Mouse (Mus musculus) kidney, embryonic 14.5 days (tissue): ENCODE results near the gene Slc7a1. TPM values are rescaled to one million over a fixed set of nuclear protein-coding genes. Genes with fewer than 3 reads are reported as not detected.

Experiments used
- ATAC-seq: fragments of 200-750 bp; cut with Nextera tagmentation; 2 replicates; pipeline ENCODE4 v1.8.0; 2017; ENCODE audit warnings: moderate number of reproducible peaks, mild to moderate bottlenecking, moderate TSS enrichment, moderate library complexity; ENCODE audit not compliant: low FRiP score, low TSS enrichment
- H3K27ac ChIP-seq: fragments of 300-500 bp; sonication (generic); 2 replicates; pipeline ENCODE4 v1.5.1; 2014; ENCODE audit warnings: low read depth, mild to moderate bottlenecking, low read length, moderate library complexity, mixed read lengths
- H3K27me3 ChIP-seq: fragments of 300-500 bp; sonication (generic); 2 replicates; pipeline ENCODE4 v1.6.1; 2014; ENCODE audit warnings: mild to moderate bottlenecking, low read length; ENCODE audit not compliant: control insufficient read depth, insufficient read depth
- H3K36me3 ChIP-seq: fragments of 300-500 bp; sonication (generic); 2 replicates; pipeline ENCODE4 v1.6.1; 2014; ENCODE audit warnings: low read length, mixed read lengths; ENCODE audit not compliant: control insufficient read depth, insufficient read depth
- H3K4me1 ChIP-seq: fragments of 300-500 bp; sonication (generic); 2 replicates; pipeline ENCODE4 v1.6.1; 2014; ENCODE audit warnings: low read length, mixed read lengths; ENCODE audit not compliant: control insufficient read depth, insufficient read depth
- H3K4me2 ChIP-seq: fragments of 300-500 bp; sonication (generic); replicated peaks from 2 replicates; pipeline ENCODE4 v1.6.1; 2014; ENCODE audit warnings: low read depth, mild to moderate bottlenecking, low read length
- H3K4me3 ChIP-seq: fragments of 300-500 bp; sonication (generic); 2 replicates; pipeline ENCODE4 v1.5.1; 2014; ENCODE audit warnings: mild to moderate bottlenecking, low read length
- H3K9ac ChIP-seq: fragments of 300-500 bp; sonication (generic); 2 replicates; pipeline ENCODE4 v1.6.1; 2014; ENCODE audit warnings: low read depth, mild to moderate bottlenecking, low read length, moderate library complexity
- H3K9me3 ChIP-seq: fragments of 300-500 bp; sonication (generic); 2 replicates; pipeline ENCODE4 v1.6.1; 2016; ENCODE audit warnings: low read length; ENCODE audit not compliant: control insufficient read depth
- WGBS: fragments of 180-500 bp; shearing (Covaris S2); extraction: QIAGEN DNeasy Blood & Tissue Kit; methylation state at CpG from one replicate; pipeline ENCODE4 v1.1.7; 2014; 5-methylcytosine and 5-hydroxymethylcytosine counted together
- polyA plus RNA-seq: library from polyadenylated mRNA; unstranded; fragments of >200 nt; fragmentation: Nextera tagmentation; extraction: Ambion mirVana; gene quantifications from 2 replicates; pipeline ENCODE4 v1.2.1, GENCODE M21; 2014

The Slc7a1 gene
- polyA plus RNA-seq, 1 experiment from 2014 or later = 36.8 TPM

GRCm38 (mm10) chr5:148398766-148399659, 691 bp downstream of the Slc7a1 start:
- peaks cover 8% of the 10 kb centered on the region; the same call in 1 of the 2 replicates for H3K4me1 ChIP-seq
- H3K9me3 ChIP-seq = no peaks in the 10 kb centered on the region
- peak overlapping the region; percentile 48; the same call in 1 of the 2 replicates for H3K27ac ChIP-seq
- ATAC-seq = peak; percentile 67
- peak overlapping the region; percentile 95 for H3K4me2 ChIP-seq
- 2% methylated on average over 58 of the region's 58 CpGs for WGBS
- peak overlapping the region; percentile 90 for H3K4me3 ChIP-seq
- H3K9ac ChIP-seq = peak overlapping the region; percentile 74
- 0 out of 2 replicates have a peak, but pooled peaks cover 3% of the 10 kb centered on the region for H3K36me3 ChIP-seq
- no peaks in the 10 kb centered on the region for H3K27me3 ChIP-seq

- WGBS = 62% methylated on average over 6 of the region's 6 CpGs
- 0 out of 2 replicates have a peak, but pooled peaks cover 3% of the 10 kb centered on the region for H3K36me3 ChIP-seq
- no peaks in the 10 kb centered on the region for H3K9me3 ChIP-seq
- no peak overlapping the region for H3K9ac ChIP-seq
- no peaks in the 10 kb centered on the region for H3K27me3 ChIP-seq
- peaks cover 8% of the 10 kb centered on the region; the same call in 1 of the 2 replicates for H3K4me1 ChIP-seq
- no peak for ATAC-seq
- peak overlapping the region; percentile 90 for H3K4me3 ChIP-seq
- peak overlapping the region; percentile 95 for H3K4me2 ChIP-seq
- no peak overlapping the region for H3K27ac ChIP-seq
These were observed 1.3 kb downstream of the Slc7a1 start for GRCm38 (mm10) chr5:148398451-148398765.

- no peak overlapping the region for H3K27ac ChIP-seq
- no peaks in the 10 kb centered on the region for H3K27me3 ChIP-seq
- no peak for ATAC-seq
- H3K4me3 ChIP-seq = no peak overlapping the region
- peaks cover 8% of the 10 kb centered on the region; the same call in 1 of the 2 replicates for H3K4me1 ChIP-seq
- 0 out of 2 replicates have a peak, but pooled peaks cover 3% of the 10 kb centered on the region for H3K36me3 ChIP-seq
- no peak overlapping the region for H3K9ac ChIP-seq
- no peaks in the 10 kb centered on the region for H3K9me3 ChIP-seq
- WGBS = 76% methylated on average over 5 of the region's 5 CpGs
- no peak overlapping the region; the same call in 1 of the 2 replicates for H3K4me2 ChIP-seq
These were observed 1.8 kb downstream of the Slc7a1 start for GRCm38 (mm10) chr5:148397911-148398310.

- no peak overlapping the region for H3K9ac ChIP-seq
- no peaks in the 10 kb centered on the region for H3K27me3 ChIP-seq
- no peak overlapping the region for H3K27ac ChIP-seq
- no peak for ATAC-seq
- no peak overlapping the region for H3K4me2 ChIP-seq
- peaks cover 8% of the 10 kb centered on the region; the same call in 1 of the 2 replicates for H3K4me1 ChIP-seq
- no peaks in the 10 kb centered on the region for H3K9me3 ChIP-seq
- 0 out of 2 replicates have a peak, but pooled peaks cover 3% of the 10 kb centered on the region for H3K36me3 ChIP-seq
- WGBS = 90% methylated on average over 4 of the region's 4 CpGs
- H3K4me3 ChIP-seq = no peak overlapping the region
These were observed 2.3 kb downstream of the Slc7a1 start for GRCm38 (mm10) chr5:148397418-148397817.

GRCm38 (mm10) chr5:148393316-148393715, 6.4 kb downstream of the Slc7a1 start:
- H3K27ac ChIP-seq = no peak overlapping the region
- H3K4me2 ChIP-seq = no peak overlapping the region
- no peak for ATAC-seq
- no peaks in the 10 kb centered on the region for H3K27me3 ChIP-seq
- H3K4me3 ChIP-seq = no peak overlapping the region
- no peak overlapping the region for H3K9ac ChIP-seq
- 0 out of 2 replicates have a peak, but pooled peaks cover 3% of the 10 kb centered on the region for H3K36me3 ChIP-seq
- peaks cover 2% of the 10 kb centered on the region; the same call in 1 of the 2 replicates for H3K4me1 ChIP-seq
- no peaks in the 10 kb centered on the region for H3K9me3 ChIP-seq
- 87% methylated on average over 8 of the region's 8 CpGs for WGBS

GRCm38 (mm10) chr5:148392831-148393230, 6.9 kb downstream of the Slc7a1 start:
- Histone ChIP-seq H3K27ac (no peak overlapping the region), H3K4me3 (no peak overlapping the region)

GRCm38 (mm10) chr5:148389007-148389970, 10.4 kb downstream of the Slc7a1 start:
- ATAC-seq = no peak
- Histone ChIP-seq H3K4me1 (peaks cover 5% of the 10 kb centered on the region), H3K4me3 (no peak overlapping the region), H3K27me3 (no peaks in the 10 kb centered on the region), H3K9me3 (no peaks in the 10 kb centered on the region), H3K4me2 (no peak overlapping the region), H3K9ac (no peak overlapping the region), H3K27ac (no peak overlapping the region), H3K36me3 (no peaks in the 10 kb centered on the region)
- WGBS = 93% methylated on average over 15 of the region's 15 CpGs

More at GRCm38 (mm10) chr5:148392831-148393230, 6.9 kb downstream of the Slc7a1 start:
- 84% methylated on average over 6 of the region's 6 CpGs for WGBS
- H3K9me3 ChIP-seq = no peaks in the 10 kb centered on the region
- ATAC-seq = no peak
- no peaks in the 10 kb centered on the region for H3K27me3 ChIP-seq
- no peaks in the 10 kb centered on the region for H3K4me1 ChIP-seq
- 0 out of 2 replicates have a peak, but pooled peaks cover 3% of the 10 kb centered on the region for H3K36me3 ChIP-seq
- H3K4me2 ChIP-seq = no peak overlapping the region
- no peak overlapping the region for H3K9ac ChIP-seq

GRCm38 (mm10) chr5:148388251-148389006, 11.3 kb downstream of the Slc7a1 start:
- H3K4me1 ChIP-seq = peaks cover 11% of the 10 kb centered on the region
- ATAC-seq = no peak

More at GRCm38 (mm10) chr5:148388251-148389006, 11.3 kb downstream of the Slc7a1 start:
- no peak overlapping the region for H3K27ac ChIP-seq
- no peaks in the 10 kb centered on the region for H3K27me3 ChIP-seq
- WGBS = 85% methylated on average over 18 of the region's 18 CpGs
- no peaks in the 10 kb centered on the region for H3K36me3 ChIP-seq
- no peak overlapping the region for H3K4me3 ChIP-seq
- H3K9me3 ChIP-seq = no peaks in the 10 kb centered on the region
- no peak overlapping the region for H3K4me2 ChIP-seq
- H3K9ac ChIP-seq = no peak overlapping the region
